Mouse (Mus musculus) testis, adult 2 months (tissue): Measurements from ENCODE around the gene 4933415A04Rik. TPM values are rescaled to one million over a fixed set of nuclear protein-coding genes. Genes with fewer than 3 reads are reported as not detected.

Experiments
- H3K27ac ChIP-seq: fragments of 200-500 bp; 2 replicates; pipeline ENCODE4 v1.5.1; 2012; ENCODE audit warnings: low read depth, low read length; ENCODE audit not compliant: control insufficient read depth, insufficient read depth
- H3K27me3 ChIP-seq: fragments of 200-500 bp; 2 replicates; pipeline ENCODE4 v1.6.1; 2012; ENCODE audit warnings: mild to moderate bottlenecking, low read length, moderate library complexity; ENCODE audit not compliant: control insufficient read depth, insufficient read depth
- H3K36me3 ChIP-seq: fragments of 200-500 bp; 2 replicates; pipeline ENCODE4 v1.6.1; 2012; ENCODE audit warnings: mild to moderate bottlenecking, low read length; ENCODE audit not compliant: control insufficient read depth, insufficient read depth
- H3K4me1 ChIP-seq: fragments of 200-500 bp; 2 replicates; pipeline ENCODE4 v1.6.1; 2012; ENCODE audit warnings: low read length; ENCODE audit not compliant: control insufficient read depth, insufficient read depth
- H3K4me3 ChIP-seq: fragments of 200-500 bp; 2 replicates; pipeline ENCODE4 v1.5.1; 2012; ENCODE audit warnings: low read depth, mild to moderate bottlenecking, low read length, moderate library complexity, mixed read lengths; ENCODE audit not compliant: control insufficient read depth
- CTCF ChIP-seq: fragments of 200-500 bp; IDR thresholded peaks from 2 replicates; pipeline ENCODE4 v1.5.1; 2012; ENCODE audit warnings: low read depth, mild to moderate bottlenecking, inconsistent platforms, low read length, moderate library complexity; ENCODE audit not compliant: control insufficient read depth, insufficient read depth, insufficient replicate concordance
- POLR2A ChIP-seq: fragments of 200-500 bp; IDR thresholded peaks from 2 replicates; pipeline ENCODE4 v1.6.1; 2012; ENCODE audit warnings: low read depth, mild to moderate bottlenecking, inconsistent platforms, low read length, moderate library complexity; ENCODE audit not compliant: control insufficient read depth
- polyA plus RNA-seq: library from polyadenylated mRNA; depleted of rRNA; stranded (reverse); fragments of >200 nt; gene quantifications from 2 replicates; pipeline ENCODE4 v1.2.3, GENCODE M21; 2012; rRNA removed

Gene 4933415A04Rik
- polyA plus RNA-seq, 1 experiment = 0.28 TPM

GRCm38 (mm10) chr11:43636761-43637160 is 49.9 kb downstream of the 4933415A04Rik start:
- Histone ChIP-seq H3K27me3 (no peaks in the 10 kb centered on the region), H3K27ac (no peak overlapping the region), H3K4me3 (no peak overlapping the region), H3K36me3 (no peaks in the 10 kb centered on the region), H3K4me1 (peaks cover 8% of the 10 kb centered on the region)
- TF ChIP-seq CTCF = no peak
- no peak for TF ChIP-seq POLR2A

- peaks cover 6% of the 10 kb centered on the region for H3K4me1 ChIP-seq
- no peak overlapping the region for H3K27ac ChIP-seq
- H3K36me3 ChIP-seq = no peaks in the 10 kb centered on the region
- H3K27me3 ChIP-seq = no peaks in the 10 kb centered on the region
- no peak overlapping the region for H3K4me3 ChIP-seq
- no peak for TF ChIP-seq CTCF
- no peak for TF ChIP-seq POLR2A
These were observed 51.6 kb downstream of the 4933415A04Rik start for GRCm38 (mm10) chr11:43638486-43638885.

Other genes with a start within 250 kb of the 4933415A04Rik start
- gene Pttg1, start 160.8 kb upstream of the 4933415A04Rik start, polyA plus RNA-seq = 101 and 105 TPM in 2 replicates
- 5.0 and 6.2 TPM in 2 replicates for gene Slu7, start 153.3 kb upstream of the 4933415A04Rik start, polyA plus RNA-seq
- 1.3 and 1.4 TPM in 2 replicates for gene C1qtnf2, start 112.8 kb upstream of the 4933415A04Rik start, polyA plus RNA-seq
- 2.4 and 2.8 TPM in 2 replicates for gene Ccnjl, start 58.3 kb upstream of the 4933415A04Rik start, polyA plus RNA-seq
- not detected in 2 replicates for gene Fabp6, start 14.5 kb downstream of the 4933415A04Rik start, polyA plus RNA-seq
- 9.2 and 10.3 TPM in 2 replicates for gene Pwwp2a, start 95.0 kb downstream of the 4933415A04Rik start, polyA plus RNA-seq
- gene Ttc1, start 161.0 kb downstream of the 4933415A04Rik start, polyA plus RNA-seq = 38.6 and 44.9 TPM in 2 replicates